Mouse (Mus musculus): ENCODE data around the gene Arnt. TPM values are rescaled to one million over a fixed set of nuclear protein-coding genes. Genes with fewer than 3 reads are reported as not detected.

Arnt gene
- total and polyA plus RNA-seq, 2 experiments from 2014 or later = 8.7 to 12.4 TPM

- no peak for DNase-seq (ENCODE audit: low spot score)
- H3K4me2 ChIP-seq (ENCODE audit: low read depth, low read length, poor library complexity, severe bottlenecking) = no peak overlapping the region
- 93% methylated on average over 3 of the region's 3 CpGs for WGBS
- no peaks in the 10 kb centered on the region for H3K27me3 ChIP-seq (ENCODE audit: insufficient read depth, low read length)
- H3K36me3 ChIP-seq (ENCODE audit: insufficient read depth, low read length) = no peaks in the 10 kb centered on the region
- no peaks in the 10 kb centered on the region for H3K9me3 ChIP-seq (ENCODE audit: low read length)
- TF ChIP-seq CTCF (IDR thresholded peaks at IDR 0.05) = no peak
- no peaks in the 10 kb centered on the region for H3K4me1 ChIP-seq (ENCODE audit: insufficient read depth, low read length)
- no peak overlapping the region for H3K27ac ChIP-seq (ENCODE audit: low read depth, low read length)
- no peak overlapping the region for H3K9ac ChIP-seq (replicated peaks; ENCODE audit: low read length, poor library complexity, severe bottlenecking)
- ATAC-seq (ENCODE audit: low FRiP score) = no peak
- H3K4me3 ChIP-seq (ENCODE audit: low read depth, low read length) = no peak overlapping the region
These were observed 82.4 kb downstream of the Arnt start for GRCm38 (mm10) chr3:95516614-95517041.

- DNase-seq (ENCODE audit: low spot score) = peak; percentile 83
- no peaks in the 10 kb centered on the region for H3K4me1 ChIP-seq (ENCODE audit: insufficient read depth, low read length)
- no peak overlapping the region; the same call in 1 of the 2 replicates for H3K9ac ChIP-seq (replicated peaks; ENCODE audit: low read length, poor library complexity, severe bottlenecking)
- no peak overlapping the region for H3K27ac ChIP-seq (ENCODE audit: low read depth, low read length)
- WGBS = 18% methylated on average over 10 of the region's 10 CpGs
- no peak overlapping the region for H3K4me3 ChIP-seq (ENCODE audit: low read depth, low read length)
- H3K27me3 ChIP-seq (ENCODE audit: insufficient read depth, low read length) = no peaks in the 10 kb centered on the region
- H3K9me3 ChIP-seq (ENCODE audit: low read length) = no peaks in the 10 kb centered on the region
- H3K36me3 ChIP-seq (ENCODE audit: insufficient read depth, low read length) = no peaks in the 10 kb centered on the region
- peak; percentile 95 for TF ChIP-seq CTCF (IDR thresholded peaks at IDR 0.05)
- no peak overlapping the region for H3K4me2 ChIP-seq (ENCODE audit: low read depth, low read length, poor library complexity, severe bottlenecking)
- ATAC-seq (ENCODE audit: low FRiP score) = peak; percentile 71
These were observed 83.3 kb downstream of the Arnt start for GRCm38 (mm10) chr3:95517493-95517898.

- WGBS = 89% methylated on average over 7 of the region's 7 CpGs
These were observed 84.7 kb downstream of the Arnt start for GRCm38 (mm10) chr3:95518891-95519290.

GRCm38 (mm10) chr3:95519315-95519714, 85.1 kb downstream of the Arnt start:
- Histone ChIP-seq H3K4me3 (ENCODE audit: low read depth, low read length) (no peak overlapping the region), H3K4me1 (ENCODE audit: insufficient read depth, low read length) (no peaks in the 10 kb centered on the region), H3K9ac (replicated peaks; ENCODE audit: low read length, poor library complexity, severe bottlenecking) (no peak overlapping the region), H3K36me3 (ENCODE audit: insufficient read depth, low read length) (no peaks in the 10 kb centered on the region), H3K27ac (ENCODE audit: low read depth, low read length) (no peak overlapping the region), H3K27me3 (ENCODE audit: insufficient read depth, low read length) (no peaks in the 10 kb centered on the region), H3K9me3 (ENCODE audit: low read length) (no peaks in the 10 kb centered on the region), H3K4me2 (ENCODE audit: low read depth, low read length, poor library complexity, severe bottlenecking) (no peak overlapping the region)
- ATAC-seq (ENCODE audit: low FRiP score) = no peak
- no peak for TF ChIP-seq CTCF (IDR thresholded peaks at IDR 0.05)
- no peak for DNase-seq (ENCODE audit: low spot score)
- WGBS = 92% methylated on average over 2 of the region's 2 CpGs

More at GRCm38 (mm10) chr3:95518891-95519290, 84.7 kb downstream of the Arnt start:
- no peaks in the 10 kb centered on the region for H3K36me3 ChIP-seq (ENCODE audit: insufficient read depth, low read length)
- no peak overlapping the region for H3K4me3 ChIP-seq (ENCODE audit: low read depth, low read length)
- no peaks in the 10 kb centered on the region for H3K27me3 ChIP-seq (ENCODE audit: insufficient read depth, low read length)
- H3K9ac ChIP-seq (replicated peaks; ENCODE audit: low read length, poor library complexity, severe bottlenecking) = no peak overlapping the region
- H3K9me3 ChIP-seq (ENCODE audit: low read length) = no peaks in the 10 kb centered on the region
- H3K27ac ChIP-seq (ENCODE audit: low read depth, low read length) = no peak overlapping the region
- no peak overlapping the region for H3K4me2 ChIP-seq (ENCODE audit: low read depth, low read length, poor library complexity, severe bottlenecking)
- ATAC-seq (ENCODE audit: low FRiP score) (no peak), DNase-seq (ENCODE audit: low spot score) (no peak)
- TF ChIP-seq CTCF (IDR thresholded peaks at IDR 0.05) = no peak
- H3K4me1 ChIP-seq (ENCODE audit: insufficient read depth, low read length) = no peaks in the 10 kb centered on the region

- Histone ChIP-seq H3K36me3 (ENCODE audit: insufficient read depth, low read length) (no peaks in the 10 kb centered on the region), H3K9me3 (ENCODE audit: low read length) (no peaks in the 10 kb centered on the region), H3K27me3 (ENCODE audit: insufficient read depth, low read length) (no peaks in the 10 kb centered on the region), H3K9ac (replicated peaks; ENCODE audit: low read length, poor library complexity, severe bottlenecking) (no peak overlapping the region), H3K4me1 (ENCODE audit: insufficient read depth, low read length) (no peaks in the 10 kb centered on the region), H3K4me2 (ENCODE audit: low read depth, low read length, poor library complexity, severe bottlenecking) (no peak overlapping the region), H3K4me3 (ENCODE audit: low read depth, low read length) (no peak overlapping the region), H3K27ac (ENCODE audit: low read depth, low read length) (no peak overlapping the region)
- ATAC-seq (ENCODE audit: low FRiP score) = no peak
- WGBS = 95% methylated on average over 3 of the region's 3 CpGs
- TF ChIP-seq CTCF (IDR thresholded peaks at IDR 0.05) = no peak
- no peak for DNase-seq (ENCODE audit: low spot score)
These were observed 85.9 kb downstream of the Arnt start for GRCm38 (mm10) chr3:95520100-95520499.

GRCm38 (mm10) chr3:95521168-95521567, 87.0 kb downstream of the Arnt start:
- DNase-seq (ENCODE audit: low spot score) (no peak), ATAC-seq (ENCODE audit: low FRiP score) (no peak)
- Histone ChIP-seq H3K27me3 (ENCODE audit: insufficient read depth, low read length) (no peaks in the 10 kb centered on the region), H3K9ac (replicated peaks; ENCODE audit: low read length, poor library complexity, severe bottlenecking) (no peak overlapping the region), H3K9me3 (ENCODE audit: low read length) (no peaks in the 10 kb centered on the region), H3K4me1 (ENCODE audit: insufficient read depth, low read length) (no peaks in the 10 kb centered on the region), H3K4me3 (ENCODE audit: low read depth, low read length) (no peak overlapping the region), H3K4me2 (ENCODE audit: low read depth, low read length, poor library complexity, severe bottlenecking) (no peak overlapping the region), H3K27ac (ENCODE audit: low read depth, low read length) (no peak overlapping the region), H3K36me3 (ENCODE audit: insufficient read depth, low read length) (no peaks in the 10 kb centered on the region)
- TF ChIP-seq CTCF (IDR thresholded peaks at IDR 0.05) = no peak
- WGBS = 88% methylated on average over 10 of the region's 10 CpGs

Data from midbrain, postnatal 0 days (tissue).